Mouse (Mus musculus) heart, embryonic 14.5 days (tissue): ENCODE results near the gene Krtap17-1. TPM values are rescaled to one million over a fixed set of nuclear protein-coding genes. Genes with fewer than 3 reads are reported as not detected.

Source experiments
- ATAC-seq: fragments of 200-750 bp; cut with Nextera tagmentation; 2 replicates; pipeline ENCODE4 v1.8.0; 2017; ENCODE audit warnings: low read depth, moderate TSS enrichment; ENCODE audit not compliant: insufficient number of reproducible peaks, insufficient read depth, low FRiP score
- H3K27ac ChIP-seq, 2 experiments: fragments of 200-500 bp in 1 of 2; fragments of 300-500 bp in 1 of 2; sonication (generic) in 1 of 2; replicated peaks in 1 of 2; 2 replicates each; pipeline ENCODE4 v1.5.1; 2012 to 2014; ENCODE audit warnings: low read depth in 2 of 2, low read length in 2 of 2, control low read depth in 1 of 2, mild to moderate bottlenecking in 1 of 2, mixed read lengths in 1 of 2; ENCODE audit not compliant: control insufficient read depth in 1 of 2, insufficient read depth in 1 of 2
- H3K27me3 ChIP-seq: fragments of 300-500 bp; sonication (generic); 2 replicates; pipeline ENCODE4 v1.6.1; 2014; ENCODE audit warnings: mild to moderate bottlenecking, low read length, control low read depth; ENCODE audit not compliant: control insufficient read depth, insufficient read depth
- H3K36me3 ChIP-seq: fragments of 300-500 bp; sonication (generic); 2 replicates; pipeline ENCODE4 v1.6.1; 2014; ENCODE audit warnings: mild to moderate bottlenecking, control low read depth, low read length, mixed read lengths; ENCODE audit not compliant: control insufficient read depth, insufficient read depth
- H3K4me1 ChIP-seq, 2 experiments: fragments of 200-500 bp in 1 of 2; fragments of 300-500 bp in 1 of 2; sonication (generic) in 1 of 2; 2 replicates each; pipeline ENCODE4 v1.6.1; 2012 to 2014; ENCODE audit warnings: low read length in 2 of 2, control low read depth in 1 of 2, mixed read lengths in 1 of 2; ENCODE audit not compliant: control insufficient read depth in 2 of 2, insufficient read depth in 2 of 2
- H3K4me2 ChIP-seq: fragments of 300-500 bp; sonication (generic); 2 replicates; pipeline ENCODE4 v1.6.1; 2014; ENCODE audit warnings: mild to moderate bottlenecking, low read length
- H3K4me3 ChIP-seq, 2 experiments: fragments of 200-500 bp in 1 of 2; fragments of 300-500 bp in 1 of 2; sonication (generic) in 1 of 2; 2 replicates each; pipeline ENCODE4 v1.5.1; 2012 to 2014; ENCODE audit warnings: low read length in 2 of 2, mild to moderate bottlenecking in 2 of 2, control low read depth in 1 of 2, low read depth in 1 of 2, moderate library complexity in 1 of 2; ENCODE audit not compliant: control insufficient read depth in 1 of 2, insufficient read depth in 1 of 2
- H3K9ac ChIP-seq: fragments of 300-500 bp; sonication (generic); 2 replicates; pipeline ENCODE4 v1.6.1; 2014; ENCODE audit warnings: mild to moderate bottlenecking, low read length
- H3K9me3 ChIP-seq: fragments of 300-500 bp; sonication (generic); 2 replicates; pipeline ENCODE4 v1.6.1; 2016; ENCODE audit warnings: low read length, control low read depth; ENCODE audit not compliant: control insufficient read depth
- WGBS: fragments of 180-500 bp; shearing (Covaris S2); extraction: QIAGEN DNeasy Blood & Tissue Kit; methylation state at CpG from one replicate; pipeline ENCODE4 v1.1.7; 2014; 5-methylcytosine and 5-hydroxymethylcytosine counted together
- polyA plus RNA-seq: library from polyadenylated mRNA; unstranded; fragments of >200 nt; fragmentation: Nextera tagmentation; extraction: Ambion mirVana; gene quantifications from 2 replicates; pipeline ENCODE4 v1.2.1, GENCODE M21; 2014

Gene Krtap17-1
- polyA plus RNA-seq, 1 experiment from 2014 or later, result not detected

- 73% methylated on average over 5 of the region's 5 CpGs for WGBS
- H3K4me1 ChIP-seq, result no peaks in the 10 kb centered on the region
- H3K27ac ChIP-seq, result no peak overlapping the region
Observed at GRCm38 (mm10) chr11:100010682-100011081, 16.9 kb upstream of the Krtap17-1 start.

GRCm38 (mm10) chr11:100008336-100008735 is 14.5 kb upstream of the Krtap17-1 start:
- H3K4me3 ChIP-seq, result no peak overlapping the region
- H3K36me3 ChIP-seq, result no peaks in the 10 kb centered on the region
- WGBS, result 66% methylated on average over 5 of the region's 5 CpGs
- H3K27ac ChIP-seq, result no peak overlapping the region
- H3K4me2 ChIP-seq, result no peak overlapping the region
- ATAC-seq, result no peak
- H3K9ac ChIP-seq, result no peak overlapping the region
- no peaks in the 10 kb centered on the region for H3K9me3 ChIP-seq
- no peaks in the 10 kb centered on the region for H3K4me1 ChIP-seq
- no peaks in the 10 kb centered on the region for H3K27me3 ChIP-seq

More at GRCm38 (mm10) chr11:100010682-100011081, 16.9 kb upstream of the Krtap17-1 start:
- Histone ChIP-seq H3K4me2 (no peak overlapping the region), H3K4me3 (no peak overlapping the region), H3K36me3 (no peaks in the 10 kb centered on the region), H3K9ac (no peak overlapping the region), H3K27me3 (no peaks in the 10 kb centered on the region), H3K9me3 (no peaks in the 10 kb centered on the region)
- ATAC-seq, result no peak

- Histone ChIP-seq H3K9me3 (peaks cover 7% of the 10 kb centered on the region; the same call in 1 of the 2 replicates), H3K36me3 (no peaks in the 10 kb centered on the region), H3K4me2 (no peak overlapping the region), H3K4me1 (no peaks in the 10 kb centered on the region), H3K27me3 (no peaks in the 10 kb centered on the region), H3K9ac (no peak overlapping the region), H3K4me3 (no peak overlapping the region), H3K27ac (no peak overlapping the region)
- WGBS, result 49% methylated on average over 3 of the region's 3 CpGs
- ATAC-seq, result no peak
Observed at GRCm38 (mm10) chr11:100006624-100007023, 12.8 kb upstream of the Krtap17-1 start.

- H3K4me3 ChIP-seq, result no peak overlapping the region
- no peaks in the 10 kb centered on the region for H3K4me1 ChIP-seq
- no peak overlapping the region for H3K4me2 ChIP-seq
- 88% methylated on average over 8 of the region's 8 CpGs for WGBS
- no peak for ATAC-seq
- H3K9ac ChIP-seq, result no peak overlapping the region
- no peaks in the 10 kb centered on the region for H3K27me3 ChIP-seq
- no peak overlapping the region for H3K27ac ChIP-seq
- no peaks in the 10 kb centered on the region for H3K36me3 ChIP-seq
- peaks cover 10% of the 10 kb centered on the region; the same call in 1 of the 2 replicates for H3K9me3 ChIP-seq
Observed at GRCm38 (mm10) chr11:100005905-100006304, 12.1 kb upstream of the Krtap17-1 start.

- Histone ChIP-seq H3K36me3 (no peaks in the 10 kb centered on the region), H3K4me3 (no peak overlapping the region), H3K9me3 (peaks cover 10% of the 10 kb centered on the region; the same call in 1 of the 2 replicates), H3K27me3 (no peaks in the 10 kb centered on the region), H3K27ac (no peak overlapping the region), H3K9ac (no peak overlapping the region), H3K4me1 (no peaks in the 10 kb centered on the region), H3K4me2 (no peak overlapping the region)
- WGBS, result 22% methylated on average over 6 of the region's 6 CpGs
- ATAC-seq, result no peak
Observed at GRCm38 (mm10) chr11:100004846-100005245, 11.1 kb upstream of the Krtap17-1 start.

- Histone ChIP-seq H3K36me3 (no peaks in the 10 kb centered on the region), H3K9ac (no peak overlapping the region), H3K9me3 (peaks cover 10% of the 10 kb centered on the region; the same call in 1 of the 2 replicates), H3K27ac (no peak overlapping the region), H3K4me2 (no peak overlapping the region), H3K27me3 (peaks cover 15% of the 10 kb centered on the region), H3K4me3 (no peak overlapping the region), H3K4me1 (no peaks in the 10 kb centered on the region)
- WGBS, result 88% methylated on average over 7 of the region's 7 CpGs
- no peak for ATAC-seq
Observed at GRCm38 (mm10) chr11:99999091-99999490, 5.3 kb upstream of the Krtap17-1 start.

GRCm38 (mm10) chr11:99994384-99994661 is 529 bp upstream of the Krtap17-1 start:
- Histone ChIP-seq H3K4me2 (no peak overlapping the region), H3K4me1 (no peaks in the 10 kb centered on the region; a peak in 1 of 4 replicates), H3K27ac (no peak overlapping the region), H3K4me3 (no peak overlapping the region), H3K9ac (no peak overlapping the region), H3K9me3 (no peaks in the 10 kb centered on the region), H3K36me3 (no peaks in the 10 kb centered on the region), H3K27me3 (peaks cover 37% of the 10 kb centered on the region)
- WGBS, result 58% methylated on average over 4 of the region's 4 CpGs
- no peak for ATAC-seq

GRCm38 (mm10) chr11:99990571-99990970 is 3.2 kb downstream of the Krtap17-1 start:
- H3K4me1 ChIP-seq, result no peaks in the 10 kb centered on the region; a peak in 1 of 4 replicates
- ATAC-seq, result no peak
- H3K27ac ChIP-seq, result no peak overlapping the region
- no peaks in the 10 kb centered on the region for H3K9me3 ChIP-seq
- H3K36me3 ChIP-seq, result no peaks in the 10 kb centered on the region
- H3K4me2 ChIP-seq, result no peak overlapping the region
- peaks cover 34% of the 10 kb centered on the region for H3K27me3 ChIP-seq
- 73% methylated on average over 3 of the region's 3 CpGs for WGBS
- H3K4me3 ChIP-seq, result no peak overlapping the region
- H3K9ac ChIP-seq, result no peak overlapping the region
